Mouse (Mus musculus) testis, postnatal 10 days (tissue): ENCODE measurements around the gene Plin5.
"Not testable (repeated sequence)": the region's sequence is repeated elsewhere in the genome, so short reads cannot be mapped to it uniquely, and the experiment has no call there.

ENCODE experiments used
- DNase-seq: peaks from one replicate; pipeline ENCODE4 v3.0.0; 2021; ENCODE audit warnings: low spot score

The Plin5 gene

DNA sequence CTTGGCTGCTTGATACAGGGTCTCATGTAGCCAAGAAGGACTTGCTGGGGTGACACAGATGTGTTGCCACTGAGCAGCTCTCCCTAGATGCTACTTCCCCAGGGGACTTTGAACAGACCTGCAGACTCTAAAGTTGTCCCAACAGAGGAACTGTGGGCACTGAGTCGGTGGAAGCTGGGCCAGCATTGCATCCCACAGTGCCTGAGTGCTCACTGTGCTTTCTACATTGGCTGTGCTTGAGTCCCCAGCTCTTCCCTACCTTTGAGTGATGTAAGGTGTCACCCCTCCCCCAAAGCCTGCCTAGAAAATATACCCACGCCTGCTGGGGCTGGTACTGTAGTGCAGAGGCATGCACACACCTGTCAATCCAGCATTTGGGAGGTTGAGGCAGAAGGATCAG, 9.7 kb downstream of the Plin5 start:
- DNase-seq: no peak

DNA sequence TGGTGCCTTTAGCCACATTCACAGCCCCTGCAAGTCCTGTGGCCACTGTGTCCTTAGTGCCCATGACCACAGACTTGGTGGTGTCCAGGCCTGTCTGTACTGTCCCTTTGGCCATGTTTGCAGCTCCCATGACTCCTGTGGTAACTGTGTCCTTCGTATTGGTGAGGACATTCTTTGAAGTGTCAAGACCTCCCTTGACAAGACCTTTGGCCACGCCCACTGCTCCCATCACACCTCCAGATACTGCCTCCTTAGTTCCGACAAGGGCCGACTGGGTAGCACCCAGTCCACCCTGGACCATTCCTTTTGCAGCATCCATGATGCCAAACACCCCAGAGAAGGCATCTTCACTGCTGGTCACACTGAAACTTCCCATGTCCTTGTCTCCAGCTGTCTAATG, 10.4 kb downstream of the Plin5 start:
- no peak for DNase-seq

- DNase-seq: not testable (repeated sequence)
These were observed 11.0 kb downstream of the Plin5 start for GRCm38 (mm10) chr17:56106436-56106835.

- not testable (repeated sequence) for DNase-seq
These were observed 12.6 kb downstream of the Plin5 start for GRCm38 (mm10) chr17:56104821-56105220.

DNA sequence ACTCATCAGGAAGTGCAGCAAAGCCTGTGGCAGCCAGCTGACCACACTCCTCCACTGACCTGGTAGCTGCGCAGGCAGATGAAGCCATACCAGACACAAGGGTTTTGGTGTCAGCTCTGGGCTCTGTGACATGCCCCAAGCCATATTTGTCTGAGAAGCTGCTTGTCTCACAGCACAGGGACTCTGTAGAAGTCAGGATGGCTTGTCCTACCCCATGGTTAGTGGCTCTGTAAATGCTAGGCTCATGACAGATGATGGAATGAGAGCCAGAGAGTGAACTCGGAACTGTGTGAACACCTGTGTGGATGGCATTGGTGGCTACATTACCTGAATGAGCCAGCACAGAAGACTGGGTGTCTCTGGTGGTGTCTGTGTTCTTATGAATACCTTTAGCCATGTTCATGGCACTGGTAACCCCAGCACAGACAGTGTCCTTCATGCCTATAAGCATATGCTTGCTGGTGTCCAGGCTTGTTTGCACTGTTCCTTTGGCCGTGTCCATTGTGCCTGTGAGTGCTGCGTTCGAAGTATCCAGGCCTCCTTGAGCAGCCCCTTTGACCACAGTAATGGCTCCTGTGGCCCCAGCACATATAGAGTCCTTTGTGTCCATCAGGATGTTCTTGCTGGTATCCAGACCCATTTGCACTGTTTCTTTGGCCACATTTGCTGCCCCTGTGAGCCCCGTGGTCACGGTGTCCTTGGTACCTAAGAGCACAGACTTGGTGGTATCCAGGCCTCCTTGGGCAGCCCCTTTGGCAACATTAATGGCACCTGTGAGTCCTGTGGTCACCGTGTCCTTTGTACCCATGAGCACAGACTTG, 13.7 kb downstream of the Plin5 start:
- no peak for DNase-seq

DNA sequence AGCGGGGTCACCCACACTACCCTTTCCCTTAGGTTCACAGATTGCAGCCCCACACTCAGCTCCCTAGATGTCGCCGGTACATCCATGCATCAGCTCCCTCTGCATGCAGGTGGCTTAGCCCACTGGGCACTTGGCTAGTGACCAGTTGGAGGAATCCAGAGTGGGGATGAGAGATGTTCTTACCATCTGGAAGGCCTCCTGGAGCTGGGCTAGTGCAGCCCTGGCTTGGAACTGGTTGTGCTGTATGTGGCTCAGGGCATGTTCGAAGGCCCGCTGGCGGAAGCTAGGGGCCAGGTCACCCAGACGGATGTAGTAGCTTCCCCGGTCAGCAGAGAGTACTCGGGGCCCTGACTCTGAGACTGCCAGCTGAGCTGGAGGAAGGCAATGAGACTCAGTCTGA, 14.5 kb downstream of the Plin5 start:
- no peak for DNase-seq

DNA sequence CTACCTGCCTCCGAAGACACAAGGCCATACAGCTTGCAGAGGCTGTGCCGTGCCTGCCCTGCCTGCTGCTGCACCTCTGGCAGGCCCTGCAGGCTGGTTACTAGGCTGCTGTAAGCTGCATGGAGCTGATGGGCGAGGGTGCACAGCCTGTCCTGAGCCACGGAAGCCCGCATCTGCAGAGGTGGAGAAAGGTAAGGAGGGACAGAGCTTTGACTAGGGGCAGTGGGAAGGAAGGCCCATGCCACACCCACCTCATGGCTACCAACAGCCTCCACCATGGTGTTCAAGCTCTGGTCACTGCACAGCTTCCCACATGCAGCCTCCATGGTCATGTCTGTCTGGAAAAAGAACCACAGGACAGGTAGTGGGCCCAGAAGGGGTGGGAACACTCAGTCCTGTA, 15.2 kb downstream of the Plin5 start:
- DNase-seq: no peak

DNA sequence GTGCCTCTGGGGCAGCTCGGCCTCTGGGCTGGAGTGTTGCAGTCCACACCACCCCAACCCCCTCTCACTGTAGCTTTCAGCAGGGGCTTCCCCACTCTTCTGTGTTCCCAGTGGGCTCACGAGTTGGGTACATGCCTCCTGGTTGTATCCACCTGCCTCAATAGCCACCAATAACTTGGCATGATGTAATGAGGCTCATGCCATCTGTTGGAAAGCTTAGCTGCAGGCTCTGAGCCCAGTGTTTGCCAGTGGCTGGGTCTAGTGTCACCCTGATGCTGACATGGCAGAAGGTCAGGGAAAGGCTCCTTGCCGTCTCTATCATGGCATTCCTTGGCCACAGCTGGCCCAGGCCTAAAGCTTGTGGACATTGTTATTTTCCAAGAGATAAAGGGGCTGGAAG, 16.6 kb downstream of the Plin5 start:
- no peak for DNase-seq

DNA sequence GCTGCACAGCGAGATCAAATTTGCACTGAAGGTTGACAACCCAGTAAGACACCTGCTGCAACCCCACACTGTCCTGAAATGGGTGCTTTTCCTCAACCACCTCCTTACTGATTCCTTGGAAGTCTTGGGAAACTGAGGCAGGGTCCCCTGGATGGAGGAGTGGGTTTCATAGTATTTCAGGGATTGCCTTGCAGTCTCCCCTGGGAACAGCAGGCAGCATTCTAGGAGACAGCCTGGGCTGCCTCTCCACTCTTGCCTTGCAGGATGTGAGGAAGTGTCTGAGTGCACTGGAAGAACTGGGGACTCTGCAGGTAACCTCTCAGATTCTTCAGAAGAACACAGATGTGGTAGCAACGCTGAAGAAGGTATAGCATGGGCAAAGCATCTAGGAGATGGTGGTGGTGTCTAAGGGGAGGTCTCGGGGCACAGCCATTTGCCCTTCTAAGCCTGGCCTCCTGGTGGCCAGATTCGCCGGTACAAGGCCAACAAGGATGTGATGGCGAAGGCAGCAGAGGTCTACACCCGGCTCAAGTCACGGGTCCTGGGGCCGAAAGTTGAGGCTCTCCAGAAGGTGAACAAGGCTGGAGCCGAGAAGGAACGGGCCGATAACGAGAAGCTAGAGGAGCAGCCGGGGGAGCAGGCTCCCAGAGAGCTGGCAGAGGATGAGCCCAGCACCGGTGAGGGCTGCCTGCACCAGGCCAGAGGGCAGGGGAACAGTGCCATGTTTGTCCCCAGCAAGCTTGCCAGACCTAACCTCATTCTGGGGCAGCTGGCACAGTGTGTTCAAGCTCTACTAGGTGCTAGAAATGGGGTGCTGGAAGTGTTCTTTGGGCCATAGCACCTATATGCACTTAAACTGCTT, 18.5 kb downstream of the Plin5 start:
- DNase-seq: no peak

- DNase-seq: no peak
These were observed 19.2 kb downstream of the Plin5 start for GRCm38 (mm10) chr17:56098180-56098579.

DNA sequence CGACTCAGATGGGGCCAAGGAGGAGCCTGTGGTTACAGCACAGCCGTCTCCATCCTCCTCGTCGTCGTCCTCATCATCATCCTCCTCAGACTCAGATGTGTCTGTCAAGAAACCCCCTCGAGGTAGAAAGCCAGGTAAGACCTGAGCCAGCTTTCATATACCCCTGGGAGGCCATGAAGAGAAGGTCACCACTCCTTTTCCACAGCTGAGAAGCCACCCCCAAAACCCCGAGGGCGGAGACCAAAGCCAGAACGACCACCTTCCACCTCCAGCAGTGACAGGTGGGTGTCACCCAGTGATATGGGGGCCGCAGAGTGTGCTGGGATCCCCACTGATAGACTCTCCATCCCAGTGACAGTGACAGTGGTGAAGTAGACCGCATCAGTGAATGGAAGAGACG, 20.5 kb downstream of the Plin5 start:
- DNase-seq: no peak

DNA sequence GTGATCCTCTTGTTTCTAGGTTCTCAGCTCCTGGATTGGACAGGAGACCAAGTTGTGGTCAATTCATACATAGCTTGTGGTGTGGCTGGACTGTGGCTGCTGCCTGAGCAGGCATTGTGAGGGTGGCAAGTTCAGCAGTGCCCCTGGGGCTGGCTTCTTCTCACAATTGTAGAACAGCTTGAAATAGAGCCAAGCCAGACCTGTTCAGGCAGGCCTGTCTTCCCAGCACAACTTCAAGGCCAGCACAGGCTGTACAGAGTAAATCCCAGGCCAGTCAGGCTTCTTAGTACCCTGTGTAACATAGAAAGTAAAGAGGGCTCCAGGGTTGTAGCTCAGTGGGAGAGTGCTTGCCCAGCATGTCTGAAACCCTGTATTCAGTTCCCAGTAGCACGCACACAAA, 24.6 kb downstream of the Plin5 start:
- DNase-seq: no peak

- DNase-seq: no peak
These were observed 25.1 kb downstream of the Plin5 start for GRCm38 (mm10) chr17:56092312-56092711.

GRCm38 (mm10) chr17:56080781-56081585, 36.4 kb downstream of the Plin5 start:
- no peak for DNase-seq

GRCm38 (mm10) chr17:56079921-56080320, 37.5 kb downstream of the Plin5 start:
- DNase-seq: no peak

DNA sequence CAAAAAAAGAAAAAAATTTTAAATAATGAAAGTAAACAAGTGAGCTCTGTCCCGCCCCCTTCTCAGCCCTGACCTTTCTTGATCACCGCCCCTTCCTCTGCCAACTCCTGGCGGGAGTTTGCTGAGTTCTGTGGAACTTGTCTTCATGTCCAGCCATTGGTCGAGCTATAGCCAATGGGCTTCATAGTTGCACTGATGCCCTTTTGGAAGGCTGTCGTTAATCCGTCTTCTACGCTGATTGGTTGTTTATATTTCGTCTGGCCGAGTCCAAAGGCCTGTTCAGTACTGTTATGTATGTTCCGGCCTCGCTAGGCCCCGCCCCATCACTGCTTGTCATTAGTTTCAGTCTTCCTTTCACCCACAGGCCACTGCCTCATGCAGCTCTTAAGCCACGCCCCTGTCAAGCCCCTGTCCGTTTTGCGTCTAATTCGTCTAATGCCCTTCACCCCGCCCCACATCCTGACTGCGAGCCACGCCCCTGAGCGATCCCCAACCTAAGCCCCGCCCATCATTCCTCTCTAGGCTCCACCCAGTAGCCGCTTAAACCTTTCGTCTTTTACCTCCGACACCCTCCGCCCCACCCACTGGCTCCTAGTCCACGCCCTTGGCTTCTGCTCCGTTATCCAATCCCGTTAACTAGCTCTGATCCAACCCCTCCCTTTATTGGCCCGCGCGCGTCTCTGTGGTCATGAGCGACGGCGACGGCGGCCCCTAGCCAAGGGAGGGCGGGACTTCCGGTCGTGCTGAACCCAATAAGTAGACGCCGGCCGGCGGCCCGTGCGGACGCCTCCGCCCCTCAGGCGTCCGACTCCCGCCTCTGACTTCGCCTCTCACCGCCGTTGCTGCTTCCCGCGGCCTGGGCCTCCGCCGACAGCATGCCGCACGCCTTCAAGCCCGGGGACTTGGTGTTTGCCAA, 38.3 kb downstream of the Plin5 start, which contains the start of gene Hdgfl2:
Gene Hdgfl2, plus strand, starts transcription at position 755 of the 916 bp plus-strand sequence.
- DNase-seq: peak; percentile 100

GRCm38 (mm10) chr17:56078361-56078760, 39.0 kb downstream of the Plin5 start:
- not testable (repeated sequence) for DNase-seq

GRCm38 (mm10) chr17:56077523-56077922, 39.9 kb downstream of the Plin5 start:
- no peak for DNase-seq

DNA sequence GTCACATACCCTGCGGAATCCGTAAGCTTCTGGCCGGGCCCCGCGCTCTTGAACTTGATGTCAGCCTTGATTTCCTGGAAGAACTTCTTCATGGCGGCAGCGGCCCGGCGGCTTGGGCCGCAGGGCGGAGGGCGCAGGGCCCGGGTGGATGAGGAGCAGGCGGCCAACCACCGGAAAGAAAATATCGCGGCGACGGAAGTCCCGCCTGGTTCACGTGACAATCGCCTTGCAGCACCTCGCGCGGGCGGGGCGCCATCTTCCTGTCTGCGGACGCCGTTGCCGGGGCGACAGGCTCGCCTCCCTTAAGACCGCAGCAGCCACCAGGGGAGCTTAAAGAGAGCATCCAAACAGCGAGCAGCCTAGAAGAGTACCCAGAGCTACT, 42.6 kb downstream of the Plin5 start, which contains the start of gene Ubxn6:
Gene Ubxn6, minus strand, starts transcription at position 202 of the 382 bp plus-strand sequence.
- peak; percentile 99 for DNase-seq

DNA sequence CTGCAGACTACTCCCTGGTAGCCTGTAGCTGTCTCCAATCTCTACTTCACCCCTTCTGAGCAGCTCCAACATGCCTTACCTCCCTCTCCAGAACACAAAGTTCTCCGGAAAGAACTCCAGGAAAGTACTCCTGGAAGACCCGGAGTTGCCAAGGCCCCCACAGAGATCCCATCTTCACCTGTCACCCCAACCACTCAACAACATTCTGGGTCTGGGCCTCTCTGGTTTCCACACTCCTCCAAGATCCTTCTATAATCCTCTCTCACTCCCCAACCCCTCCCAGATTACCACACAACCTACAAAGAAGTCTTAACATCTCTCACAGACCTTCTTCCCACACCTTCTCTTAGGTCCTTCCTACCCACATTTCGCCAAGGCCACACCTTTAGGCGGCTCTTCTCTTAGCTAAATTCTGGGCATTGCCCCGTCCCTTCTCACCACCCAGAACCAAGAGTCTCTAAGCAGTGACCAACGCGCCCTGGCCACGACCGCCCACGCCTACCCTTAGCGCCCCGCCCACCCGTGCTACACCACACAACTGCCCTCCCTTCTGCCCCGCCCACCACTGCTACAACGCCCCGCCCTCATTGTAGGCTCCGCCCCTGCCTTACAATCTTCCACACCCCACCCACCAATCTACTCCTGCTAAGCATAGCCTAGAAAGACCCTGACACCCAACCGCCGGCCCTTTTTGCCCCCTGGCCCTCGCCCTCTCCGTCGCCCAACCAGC, 43.1 kb downstream of the Plin5 start:
- DNase-seq: peak; percentile 97
